Mouse (Mus musculus) forebrain, embryonic 16.5 days (tissue): ENCODE data around the gene Uso1. TPM values are rescaled to one million over a fixed set of nuclear protein-coding genes. Genes with fewer than 3 reads are reported as not detected.

Source experiments
- ATAC-seq: fragments of 200-750 bp; cut with Nextera tagmentation; 2 replicates; pipeline ENCODE4 v1.8.0; 2017; ENCODE audit warnings: mild to moderate bottlenecking, moderate library complexity
- H3K27ac ChIP-seq: fragments of 300-500 bp; sonication (generic); 2 replicates; pipeline ENCODE4 v1.5.1; 2014; ENCODE audit warnings: low read length, control low read depth
- H3K27me3 ChIP-seq: fragments of 300-500 bp; sonication (generic); replicated peaks from 2 replicates; pipeline ENCODE4 v1.6.1; 2014; ENCODE audit warnings: low read length; ENCODE audit not compliant: control insufficient read depth, insufficient read depth
- H3K36me3 ChIP-seq: fragments of 300-500 bp; sonication (generic); 2 replicates; pipeline ENCODE4 v1.6.1; 2014; ENCODE audit not compliant: control insufficient read depth, insufficient read depth
- H3K4me1 ChIP-seq: fragments of 300-500 bp; sonication (generic); replicated peaks from 2 replicates; pipeline ENCODE4 v1.6.1; 2014; ENCODE audit warnings: low read length; ENCODE audit not compliant: control insufficient read depth, insufficient read depth
- H3K4me2 ChIP-seq: fragments of 300-500 bp; sonication (generic); 2 replicates; pipeline ENCODE4 v1.6.1; 2014; ENCODE audit warnings: mild to moderate bottlenecking, low read length, control low read depth
- H3K4me3 ChIP-seq: fragments of 300-500 bp; sonication (generic); replicated peaks from 2 replicates; pipeline ENCODE4 v1.5.1; 2014; ENCODE audit warnings: mild to moderate bottlenecking, low read length, control low read depth
- H3K9ac ChIP-seq: fragments of 300-500 bp; sonication (generic); replicated peaks from 2 replicates; pipeline ENCODE4 v1.6.1; 2014; ENCODE audit warnings: low read depth, low read length, control low read depth
- H3K9me3 ChIP-seq: fragments of 300-500 bp; sonication (generic); 2 replicates; pipeline ENCODE4 v1.6.1; 2016; ENCODE audit warnings: low read length; ENCODE audit not compliant: control insufficient read depth
- WGBS: fragments of 180-500 bp; shearing (Covaris S2); extraction: QIAGEN DNeasy Blood & Tissue Kit; methylation state at CpG from one replicate; pipeline ENCODE4 v1.1.7; 2014; 5-methylcytosine and 5-hydroxymethylcytosine counted together
- polyA plus RNA-seq: library from polyadenylated mRNA; unstranded; fragments of >200 nt; fragmentation: Nextera tagmentation; extraction: Ambion mirVana; gene quantifications from 2 replicates; pipeline ENCODE4 v1.2.1, GENCODE M21; 2015

Gene Uso1
- polyA plus RNA-seq, 1 experiment from 2014 or later: 39.2 TPM

- Histone ChIP-seq H3K36me3 (no peaks in the 10 kb centered on the region), H3K9me3 (no peaks in the 10 kb centered on the region), H3K4me1 (no peaks in the 10 kb centered on the region), H3K27ac (no peak overlapping the region), H3K27me3 (no peaks in the 10 kb centered on the region), H3K4me2 (no peak overlapping the region), H3K4me3 (no peak overlapping the region), H3K9ac (no peak overlapping the region)
- no peak for ATAC-seq
- WGBS: 91% methylated on average over 8 of the region's 8 CpGs
Observed at GRCm38 (mm10) chr5:92220287-92220902, 82.7 kb downstream of the Uso1 start.

DNA sequence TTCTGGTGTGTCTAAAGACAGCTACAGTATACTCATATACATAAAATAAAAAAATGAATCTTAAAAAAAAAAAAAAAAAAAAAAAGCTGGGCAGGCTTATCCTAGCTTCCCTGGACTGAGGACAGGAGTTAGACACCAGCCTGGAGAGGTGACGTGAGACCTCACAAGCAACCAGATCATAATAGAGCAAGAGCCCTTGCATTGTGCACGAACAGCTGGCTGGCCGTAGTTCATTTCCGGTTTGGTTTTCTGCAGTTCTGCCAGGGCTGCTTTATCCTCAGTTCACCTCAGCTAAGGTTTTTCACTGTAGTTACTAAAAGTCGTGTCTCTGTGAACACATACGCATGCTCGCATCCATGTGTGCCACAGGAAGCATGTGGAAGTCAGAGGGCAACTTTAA, 90.0 kb downstream of the Uso1 start:
- no peaks in the 10 kb centered on the region for H3K9me3 ChIP-seq
- H3K4me3 ChIP-seq: no peak overlapping the region
- WGBS: 89% methylated on average over 7 of the region's 7 CpGs
- no peak overlapping the region for H3K4me2 ChIP-seq
- H3K4me1 ChIP-seq: no peaks in the 10 kb centered on the region
- H3K36me3 ChIP-seq: no peaks in the 10 kb centered on the region
- no peaks in the 10 kb centered on the region for H3K27me3 ChIP-seq
- no peak overlapping the region for H3K27ac ChIP-seq
- no peak for ATAC-seq
- H3K9ac ChIP-seq: no peak overlapping the region

DNA sequence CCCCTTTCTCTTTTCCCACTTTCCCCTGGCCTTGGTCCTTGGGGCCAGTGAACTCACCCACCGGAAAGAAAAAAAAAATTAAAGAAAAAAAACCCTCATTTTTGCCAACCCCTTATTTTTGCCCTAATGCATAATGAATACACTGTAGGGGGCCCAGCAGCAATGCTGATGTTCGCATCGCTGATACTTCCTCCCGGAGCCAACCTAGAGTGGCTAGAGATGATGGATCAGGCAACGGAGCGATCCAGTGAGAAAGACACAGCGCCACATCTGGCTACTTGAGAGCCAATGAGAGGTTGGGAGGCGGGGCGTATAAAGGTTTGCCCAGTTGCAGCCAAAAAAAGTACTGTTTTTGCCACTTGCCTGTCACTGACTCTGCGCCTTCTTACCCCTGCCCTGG, 91.0 kb downstream of the Uso1 start:
- no peak overlapping the region for H3K4me3 ChIP-seq
- H3K36me3 ChIP-seq: no peaks in the 10 kb centered on the region
- H3K27ac ChIP-seq: no peak overlapping the region
- H3K4me1 ChIP-seq: no peaks in the 10 kb centered on the region
- H3K9me3 ChIP-seq: no peaks in the 10 kb centered on the region
- 26% methylated on average over 10 of the region's 10 CpGs for WGBS
- H3K4me2 ChIP-seq: no peak overlapping the region
- no peaks in the 10 kb centered on the region for H3K27me3 ChIP-seq
- no peak overlapping the region for H3K9ac ChIP-seq
- no peak for ATAC-seq

DNA sequence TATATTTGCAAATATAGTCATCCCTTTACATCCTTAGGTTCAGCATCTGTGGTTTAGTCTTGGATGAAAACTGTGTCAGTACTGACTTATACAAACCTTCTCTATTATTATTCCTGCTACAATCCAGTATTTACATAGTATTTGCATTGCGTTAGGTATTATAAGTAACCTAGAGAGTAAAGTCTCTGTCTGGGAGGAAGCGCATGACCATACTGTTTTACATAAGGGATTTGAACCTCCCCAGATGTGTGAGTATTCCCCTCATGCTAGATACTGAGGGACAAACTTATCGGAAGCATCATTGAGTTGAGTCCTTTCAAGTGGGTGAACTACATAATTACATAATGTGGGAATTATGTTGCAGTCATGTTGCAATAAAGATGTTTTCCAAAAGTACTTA, 91.8 kb downstream of the Uso1 start:
- 98% methylated on average over 3 of the region's 3 CpGs for WGBS
- H3K4me3 ChIP-seq: no peak overlapping the region
- no peaks in the 10 kb centered on the region for H3K4me1 ChIP-seq
- no peak overlapping the region for H3K9ac ChIP-seq
- no peak for ATAC-seq
- no peaks in the 10 kb centered on the region for H3K36me3 ChIP-seq
- no peak overlapping the region for H3K27ac ChIP-seq
- H3K9me3 ChIP-seq: no peaks in the 10 kb centered on the region
- H3K27me3 ChIP-seq: no peaks in the 10 kb centered on the region
- H3K4me2 ChIP-seq: no peak overlapping the region

GRCm38 (mm10) chr5:92230306-92230705, 92.6 kb downstream of the Uso1 start:
- 85% methylated on average over 11 of the region's 11 CpGs for WGBS
- H3K9me3 ChIP-seq: no peaks in the 10 kb centered on the region
- ATAC-seq: no peak
- no peak overlapping the region for H3K4me2 ChIP-seq
- no peaks in the 10 kb centered on the region for H3K27me3 ChIP-seq
- H3K36me3 ChIP-seq: no peaks in the 10 kb centered on the region
- no peak overlapping the region for H3K4me3 ChIP-seq
- no peak overlapping the region for H3K9ac ChIP-seq
- H3K4me1 ChIP-seq: no peaks in the 10 kb centered on the region
- no peak overlapping the region for H3K27ac ChIP-seq

- no peak overlapping the region for H3K27ac ChIP-seq
- H3K4me2 ChIP-seq: no peak overlapping the region
- H3K4me3 ChIP-seq: no peak overlapping the region
- no peaks in the 10 kb centered on the region for H3K27me3 ChIP-seq
- 83% methylated on average over 10 of the region's 10 CpGs for WGBS
- no peaks in the 10 kb centered on the region for H3K9me3 ChIP-seq
- no peak overlapping the region for H3K9ac ChIP-seq
- H3K4me1 ChIP-seq: no peaks in the 10 kb centered on the region
- ATAC-seq: no peak
- no peaks in the 10 kb centered on the region for H3K36me3 ChIP-seq
Observed at GRCm38 (mm10) chr5:92231836-92232235, 94.1 kb downstream of the Uso1 start.

DNA sequence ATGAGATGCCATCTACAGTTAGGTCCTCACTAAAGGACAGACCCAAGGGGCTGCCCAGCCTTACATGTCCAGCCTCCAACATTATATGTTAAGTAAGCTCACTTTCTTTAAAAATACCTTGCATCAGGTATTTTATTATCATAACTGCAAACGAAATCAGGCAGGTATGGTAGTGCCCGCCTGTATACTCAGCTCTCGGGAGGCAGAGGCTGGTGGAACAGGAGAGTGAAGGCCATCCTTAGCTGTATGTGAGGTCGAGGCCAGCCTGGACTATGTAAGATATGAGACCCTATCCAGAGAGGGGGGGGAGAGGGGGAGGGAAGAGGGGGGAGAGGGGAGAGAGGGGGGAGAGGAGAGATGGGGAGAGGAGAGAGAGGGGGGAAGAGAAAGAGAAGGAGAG, 95.6 kb downstream of the Uso1 start:
- H3K27me3 ChIP-seq: no peaks in the 10 kb centered on the region
- no peak overlapping the region for H3K27ac ChIP-seq
- H3K4me2 ChIP-seq: no peak overlapping the region
- no peaks in the 10 kb centered on the region for H3K36me3 ChIP-seq
- no peak overlapping the region for H3K4me3 ChIP-seq
- no peaks in the 10 kb centered on the region for H3K9me3 ChIP-seq
- WGBS: 87% methylated on average over 4 of the region's 4 CpGs
- H3K4me1 ChIP-seq: no peaks in the 10 kb centered on the region
- H3K9ac ChIP-seq: no peak overlapping the region
- no peak for ATAC-seq

DNA sequence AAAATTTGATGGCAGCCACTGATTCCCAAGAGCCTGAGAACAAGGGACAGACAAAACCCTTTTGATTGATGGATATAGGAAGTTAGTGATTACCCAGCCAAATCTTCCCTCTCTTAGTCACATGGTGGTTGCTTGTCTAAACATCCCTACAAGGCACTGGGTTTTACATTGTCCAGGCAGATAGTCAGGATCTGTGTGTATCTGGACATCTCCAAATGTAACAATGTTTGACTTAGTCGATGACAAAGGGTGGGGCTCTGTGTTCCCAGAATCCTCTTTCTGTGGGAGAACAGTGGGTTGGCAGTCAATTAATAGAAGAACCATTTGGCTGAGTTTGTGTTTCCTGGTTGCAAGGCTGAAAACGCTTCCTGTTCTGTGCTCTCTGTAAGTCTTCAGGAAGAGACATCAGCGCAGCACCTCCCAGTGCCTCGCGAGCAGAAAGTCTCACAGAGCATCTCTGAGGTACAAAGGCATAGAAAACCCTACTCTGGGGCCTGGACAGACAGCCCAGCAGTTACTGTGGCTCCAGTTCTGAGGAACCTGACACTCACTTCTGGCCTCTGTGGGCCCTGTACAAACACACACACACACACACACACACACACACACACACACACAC, 97.3 kb downstream of the Uso1 start:
- Histone ChIP-seq H3K4me3 (no peak overlapping the region), H3K4me1 (no peaks in the 10 kb centered on the region), H3K36me3 (no peaks in the 10 kb centered on the region), H3K27ac (no peak overlapping the region), H3K9me3 (no peaks in the 10 kb centered on the region), H3K4me2 (no peak overlapping the region), H3K27me3 (no peaks in the 10 kb centered on the region), H3K9ac (no peak overlapping the region)
- no peak for ATAC-seq
- 73% methylated on average over 5 of the region's 5 CpGs for WGBS

- Histone ChIP-seq H3K4me3 (no peak overlapping the region), H3K4me2 (peak overlapping the region; percentile 20), H3K4me1 (no peaks in the 10 kb centered on the region), H3K9me3 (no peaks in the 10 kb centered on the region), H3K27ac (no peak overlapping the region), H3K36me3 (no peaks in the 10 kb centered on the region), H3K9ac (no peak overlapping the region), H3K27me3 (no peaks in the 10 kb centered on the region)
- peak; percentile 65 for ATAC-seq
- 41% methylated on average over 29 of the region's 29 CpGs for WGBS
Observed at GRCm38 (mm10) chr5:92239333-92240232, 101.8 kb downstream of the Uso1 start.
